ENCODE assay signal across 8 mouse cellular contexts in the genomic region with DNA sequence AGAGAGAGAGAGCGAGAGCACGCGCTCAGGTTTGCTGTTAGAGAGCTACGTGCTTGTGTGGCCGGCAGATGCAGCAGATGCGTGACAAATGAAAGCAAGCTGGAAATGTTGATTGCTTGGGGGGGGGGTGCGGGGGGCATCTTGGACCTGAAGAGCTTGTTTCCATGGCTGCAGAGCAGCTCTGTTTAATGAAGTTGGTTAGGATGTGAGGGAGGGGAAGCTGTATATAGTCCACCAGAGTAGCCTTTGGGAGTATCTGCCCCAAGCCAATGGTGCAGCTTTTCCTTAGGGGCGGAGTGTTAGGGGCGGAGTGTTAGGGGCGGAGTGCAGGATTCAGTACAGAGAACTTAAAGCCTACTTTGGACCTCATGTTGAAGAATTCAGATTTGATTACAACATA. TPM values are rescaled to one million over a fixed set of nuclear protein-coding genes. Genes with fewer than 3 reads are reported as not detected.
DNase-seq lines count a peak whose midpoint lies in the region; ATAC-seq and TF ChIP-seq lines count a peak whose summit lies in the region.

No protein-coding gene starts in this region.

- TF ChIP-seq EP300 in heart, postnatal 0 days (IDR thresholded peaks at IDR 0.05; ENCODE audit: low read depth) = no peak

- intact Hi-C loops in left cerebral cortex, adult 2 months (cut with DNase I) = no loop called here

- no peaks in the 10 kb centered on the region for H3K36me3 ChIP-seq in heart, postnatal 0 days (replicated peaks; ENCODE audit: control insufficient read depth, insufficient read depth, low read length)
- H3K36me3 ChIP-seq in embryonic facial prominence, embryonic 10.5 days (replicated peaks) = no peaks in the 10 kb centered on the region
- no peaks in the 10 kb centered on the region for H3K36me3 ChIP-seq in midbrain, embryonic 16.5 days (ENCODE audit: control insufficient read depth, insufficient read depth, low read length)

- peak overlapping the region; percentile 51 for H3K4me2 ChIP-seq in heart, postnatal 0 days (ENCODE audit: low read depth, low read length)
- H3K4me2 ChIP-seq in midbrain, embryonic 16.5 days (ENCODE audit: low read length) = 0 out of 2 replicates have a peak overlapping the region, but pooled peaks have one; percentile 5

- no peaks in the 10 kb centered on the region for H3K27me3 ChIP-seq in heart, postnatal 0 days (ENCODE audit: control insufficient read depth, insufficient read depth, low read length)
- H3K27me3 ChIP-seq in embryonic facial prominence, embryonic 10.5 days (replicated peaks; ENCODE audit: low read depth, poor library complexity, severe bottlenecking) = no peaks in the 10 kb centered on the region
- no peaks in the 10 kb centered on the region for H3K27me3 ChIP-seq in midbrain, embryonic 16.5 days (ENCODE audit: control insufficient read depth, insufficient read depth, low read depth, low read length)

- WGBS in heart, postnatal 0 days = 30% methylated on average over 10 of the region's 10 CpGs
- 22% methylated on average over 10 of the region's 10 CpGs for WGBS in embryonic facial prominence, embryonic 10.5 days
- 29% methylated on average over 9 of the region's 10 CpGs for WGBS in midbrain, embryonic 16.5 days

- DNase-seq in heart, postnatal 0 days (ENCODE audit: low spot score) = peak; percentile 48
- no peak for DNase-seq in heart, adult 11 months
- peak; percentile 72 for DNase-seq in embryonic facial prominence, embryonic 10.5 days (ENCODE audit: low spot score)
- DNase-seq in kidney, postnatal 36 days = peak; percentile 32 to 41
- DNase-seq in B cell, adult 2 months = no peak
- DNase-seq in right cerebral cortex, adult 18-20 months = no peak
- no peak for DNase-seq in left cerebral cortex, adult 2 months (ENCODE audit: extremely low spot score in 1 of 2, low spot score in 2 of 2)

- H3K4me3 ChIP-seq in heart, postnatal 0 days (ENCODE audit: low read depth, low read length) = no peak overlapping the region
- peak overlapping the region; percentile 37 for H3K4me3 ChIP-seq in embryonic facial prominence, embryonic 10.5 days
- no peak overlapping the region for H3K4me3 ChIP-seq in midbrain, embryonic 16.5 days (ENCODE audit: low read depth, low read length)
- no peak overlapping the region for H3K4me3 ChIP-seq in left cerebral cortex, adult 2 months

- ATAC-seq in heart, postnatal 0 days (ENCODE audit: insufficient read depth, low read depth) = peak; percentile 57; the same call in 1 of the 2 replicates
- peak; percentile 56; the same call in 1 of the 2 replicates for ATAC-seq in midbrain, embryonic 16.5 days

- H3K27ac ChIP-seq in heart, postnatal 0 days (ENCODE audit: low read depth) = no peak overlapping the region
- peak overlapping the region; percentile 65 for H3K27ac ChIP-seq in embryonic facial prominence, embryonic 10.5 days (replicated peaks)
- no peak overlapping the region for H3K27ac ChIP-seq in midbrain, embryonic 16.5 days (ENCODE audit: low read length)
- H3K27ac ChIP-seq in left cerebral cortex, adult 2 months = no peak overlapping the region

- no peaks in the 10 kb centered on the region for H3K9me3 ChIP-seq in heart, postnatal 0 days (replicated peaks; ENCODE audit: control insufficient read depth, low read length)
- H3K9me3 ChIP-seq in embryonic facial prominence, embryonic 10.5 days = no peaks in the 10 kb centered on the region; the same call in 1 of the 2 replicates
- H3K9me3 ChIP-seq in midbrain, embryonic 16.5 days (replicated peaks; ENCODE audit: control insufficient read depth, low read length, poor library complexity, severe bottlenecking) = no peaks in the 10 kb centered on the region

- H3K9ac ChIP-seq in heart, postnatal 0 days (replicated peaks; ENCODE audit: low read depth, low read length) = no peak overlapping the region
- H3K9ac ChIP-seq in midbrain, embryonic 16.5 days (ENCODE audit: low read depth, low read length) = no peak overlapping the region

- TF ChIP-seq CTCF in heart, postnatal 0 days (IDR thresholded peaks at IDR 0.05; ENCODE audit: low read depth) = no peak
- TF ChIP-seq CTCF in left cerebral cortex, adult 2 months (IDR thresholded peaks at IDR 0.05) = no peak

- peaks cover 9% of the 10 kb centered on the region for H3K4me1 ChIP-seq in heart, postnatal 0 days (ENCODE audit: control insufficient read depth, insufficient read depth)
- H3K4me1 ChIP-seq in embryonic facial prominence, embryonic 10.5 days = peaks cover 36% of the 10 kb centered on the region
- H3K4me1 ChIP-seq in midbrain, embryonic 16.5 days (ENCODE audit: control insufficient read depth, insufficient read depth, low read length) = peaks cover 12% of the 10 kb centered on the region

RNA-seq across cellular contexts. Expression of a gene that starts 22.4 kb away (rescaled TPM):
- total RNA-seq in heart, postnatal 0 days (2014; rRNA removed; ENCODE audit: low replicate concordance) = 3.1 and 4.0 TPM in 2 replicates
- polyA plus RNA-seq in heart, postnatal 0 days (2015; fragmentation: Nextera tagmentation; extraction: Ambion mirVana) = 1.7 and 2.7 TPM in 2 replicates
- polyA plus RNA-seq in embryonic facial prominence, embryonic 10.5 days (2016; fragmentation: Nextera tagmentation; extraction: Ambion mirVana) = 3.0 and 5.3 TPM in 2 replicates
- polyA plus RNA-seq in midbrain, embryonic 16.5 days (2015; fragmentation: Nextera tagmentation; extraction: Ambion mirVana) = 3.3 and 3.6 TPM in 2 replicates
- 1 to 10 TPM; 7.5 to 8.9 TPM for total RNA-seq in left cerebral cortex, adult 2 months (2021)

RNA-seq across cellular contexts. Expression of a gene that starts 26.9 kb away (rescaled TPM):
- 3.0 and 8.8 TPM in 2 replicates for total RNA-seq in heart, postnatal 0 days (2014; rRNA removed; ENCODE audit: low replicate concordance)
- polyA plus RNA-seq in heart, postnatal 0 days (2015; fragmentation: Nextera tagmentation; extraction: Ambion mirVana) = 1.9 and 2.5 TPM in 2 replicates
- 15.0 and 17.4 TPM in 2 replicates for polyA plus RNA-seq in embryonic facial prominence, embryonic 10.5 days (2016; fragmentation: Nextera tagmentation; extraction: Ambion mirVana)
- 14.9 and 18.6 TPM in 2 replicates for polyA plus RNA-seq in midbrain, embryonic 16.5 days (2015; fragmentation: Nextera tagmentation; extraction: Ambion mirVana)
- total RNA-seq in left cerebral cortex, adult 2 months (2021) = 10 to 100 TPM; 15.4 to 16.2 TPM

RNA-seq across cellular contexts. Expression of a gene that starts 34.5 kb away (rescaled TPM):
- not detected in 2 replicates for total RNA-seq in heart, postnatal 0 days (2014; rRNA removed; ENCODE audit: low replicate concordance)
- polyA plus RNA-seq in heart, postnatal 0 days (2015; fragmentation: Nextera tagmentation; extraction: Ambion mirVana) = not detected in 2 replicates
- 0.26 TPM in 1 of 2 replicates, not detected in the other for polyA plus RNA-seq in embryonic facial prominence, embryonic 10.5 days (2016; fragmentation: Nextera tagmentation; extraction: Ambion mirVana)
- polyA plus RNA-seq in midbrain, embryonic 16.5 days (2015; fragmentation: Nextera tagmentation; extraction: Ambion mirVana) = 0.24 and 0.25 TPM in 2 replicates
- 1 to 10 TPM; 2.4 to 2.8 TPM for total RNA-seq in left cerebral cortex, adult 2 months (2021)

RNA-seq across cellular contexts. Expression of a gene that starts 35.2 kb away (rescaled TPM):
- not detected in 2 replicates for total RNA-seq in heart, postnatal 0 days (2014; rRNA removed; ENCODE audit: low replicate concordance)
- polyA plus RNA-seq in heart, postnatal 0 days (2015; fragmentation: Nextera tagmentation; extraction: Ambion mirVana) = not detected in 2 replicates
- not detected in 2 replicates for polyA plus RNA-seq in embryonic facial prominence, embryonic 10.5 days (2016; fragmentation: Nextera tagmentation; extraction: Ambion mirVana)
- not detected in 2 replicates for polyA plus RNA-seq in midbrain, embryonic 16.5 days (2015; fragmentation: Nextera tagmentation; extraction: Ambion mirVana)
- not detected for total RNA-seq in left cerebral cortex, adult 2 months (2021)

RNA-seq across cellular contexts. Expression of a gene that starts 46.1 kb away (rescaled TPM):
- 51.6 and 65.0 TPM in 2 replicates for total RNA-seq in heart, postnatal 0 days (2014; rRNA removed; ENCODE audit: low replicate concordance)
- polyA plus RNA-seq in heart, postnatal 0 days (2015; fragmentation: Nextera tagmentation; extraction: Ambion mirVana) = 70.4 and 71.4 TPM in 2 replicates
- polyA plus RNA-seq in embryonic facial prominence, embryonic 10.5 days (2016; fragmentation: Nextera tagmentation; extraction: Ambion mirVana) = 162 and 164 TPM in 2 replicates
- polyA plus RNA-seq in midbrain, embryonic 16.5 days (2015; fragmentation: Nextera tagmentation; extraction: Ambion mirVana) = 103 and 109 TPM in 2 replicates
- 10 to 100 TPM; 53.9 to 54.2 TPM for total RNA-seq in left cerebral cortex, adult 2 months (2021)

Comparison
In these comparisons a context has a peak if more than half of its experiments do, and no peak if none do; other contexts are left out.
1. DNase-seq: peak in heart, postnatal 0 days (single experiment), embryonic facial prominence, embryonic 10.5 days (single experiment) and kidney, postnatal 36 days (2 of 2); none in heart, adult 11 months (single experiment), B cell, adult 2 months (0 of 2), right cerebral cortex, adult 18-20 months (single experiment) and left cerebral cortex, adult 2 months (0 of 2).